Mouse (Mus musculus): ENCODE measurements at regions not wholly inside any gene's neighbourhood (a gene's known extent, or its start where the extent isn't known, plus 50 kb on each side); places are given as distances from the start of the nearest gene placed in this dataset.
A peak's percentile ranks its signal among the peaks of the same experiment; 100 is the strongest.

- peak; percentile 11 for DNase-seq
Observed at GRCm38 (mm10) chrX:61046700-61047099, 138.7 kb downstream of the Cdr1 start.

GRCm38 (mm10) chrX:61043147-61043546 is 142.2 kb downstream of the Cdr1 start:
- no peak for DNase-seq
